Mouse (Mus musculus): Measurements from ENCODE around the gene Xpo1. TPM values are rescaled to one million over a fixed set of nuclear protein-coding genes. Genes with fewer than 3 reads are reported as not detected.

Xpo1 gene
- polyA plus RNA-seq, 1 experiment, result 451 TPM

DNA sequence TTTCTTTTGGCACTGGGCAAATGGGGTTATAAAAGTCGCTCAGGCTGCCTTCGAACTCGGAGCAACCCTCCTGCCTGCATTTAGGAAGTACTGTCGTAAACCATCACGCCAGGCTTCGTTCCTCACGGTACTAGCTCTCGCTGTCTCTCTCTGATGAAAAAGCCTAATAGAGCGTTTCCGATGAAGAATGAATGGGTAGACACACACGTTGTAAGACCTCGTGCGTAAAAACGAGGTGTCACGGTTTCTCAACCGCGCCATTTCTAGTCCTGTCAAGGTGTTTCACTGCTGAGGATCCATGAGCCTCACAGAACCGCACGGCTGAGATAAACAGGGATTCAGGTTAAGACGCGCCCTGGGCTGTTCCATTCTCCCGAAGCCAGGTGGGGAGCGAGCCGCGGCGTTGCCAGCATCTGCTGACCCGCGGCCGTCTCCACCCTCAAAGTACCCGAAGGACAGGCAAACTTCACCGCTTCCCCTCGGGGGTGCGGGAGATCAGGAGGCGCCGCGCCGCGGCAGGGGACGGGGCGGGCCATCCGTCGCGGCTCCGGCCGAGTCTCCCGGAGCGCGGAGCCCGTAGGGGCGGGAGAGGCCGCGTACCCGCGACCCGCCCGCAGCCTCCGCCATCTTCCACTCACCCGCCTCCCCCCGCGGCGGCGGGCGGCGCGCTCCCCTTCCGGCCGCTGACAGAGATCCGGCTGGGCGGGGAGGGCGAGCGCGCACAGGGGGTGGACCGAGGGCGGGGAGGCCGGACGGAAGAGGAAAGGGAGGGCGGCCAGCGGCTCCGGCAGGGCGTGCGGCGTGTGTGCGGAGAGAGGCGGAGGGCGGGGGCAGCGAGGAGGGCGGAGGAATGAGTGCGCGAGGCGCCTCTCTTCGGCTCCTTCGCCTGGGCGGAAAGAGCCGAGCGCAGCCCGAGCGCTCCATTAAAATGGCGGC lies 50.1 kb downstream of the Xpo1 start:
- TF ChIP-seq POLR2A (IDR thresholded peaks at IDR 0.05; ENCODE audit: insufficient read depth, low read length) (peak; percentile 3), CTCF (IDR thresholded peaks at IDR 0.05; ENCODE audit: low read depth, low read length) (no peak)
- peak overlapping the region; percentile 94 for H3K4me3 ChIP-seq (ENCODE audit: low read depth, low read length)
- H3K27ac ChIP-seq (ENCODE audit: insufficient read depth, low read length), result peak overlapping the region; percentile 73
- peaks cover 2% of the 10 kb centered on the region; the same call in 1 of the 2 replicates for H3K36me3 ChIP-seq (ENCODE audit: control insufficient read depth, insufficient read depth, low read length, poor library complexity, severe bottlenecking)
- H3K27me3 ChIP-seq (ENCODE audit: control insufficient read depth, insufficient read depth, low read length, poor library complexity, severe bottlenecking), result no peaks in the 10 kb centered on the region
- peak overlapping the region; percentile 95 for H3K9ac ChIP-seq (ENCODE audit: low read depth, poor library complexity, severe bottlenecking)
- H3K4me1 ChIP-seq (ENCODE audit: control insufficient read depth, insufficient read depth, low read length), result no peaks in the 10 kb centered on the region
- H3K9me3 ChIP-seq (replicated peaks; ENCODE audit: control insufficient read depth, insufficient read depth, low read length, poor library complexity, severe bottlenecking), result no peaks in the 10 kb centered on the region

DNA sequence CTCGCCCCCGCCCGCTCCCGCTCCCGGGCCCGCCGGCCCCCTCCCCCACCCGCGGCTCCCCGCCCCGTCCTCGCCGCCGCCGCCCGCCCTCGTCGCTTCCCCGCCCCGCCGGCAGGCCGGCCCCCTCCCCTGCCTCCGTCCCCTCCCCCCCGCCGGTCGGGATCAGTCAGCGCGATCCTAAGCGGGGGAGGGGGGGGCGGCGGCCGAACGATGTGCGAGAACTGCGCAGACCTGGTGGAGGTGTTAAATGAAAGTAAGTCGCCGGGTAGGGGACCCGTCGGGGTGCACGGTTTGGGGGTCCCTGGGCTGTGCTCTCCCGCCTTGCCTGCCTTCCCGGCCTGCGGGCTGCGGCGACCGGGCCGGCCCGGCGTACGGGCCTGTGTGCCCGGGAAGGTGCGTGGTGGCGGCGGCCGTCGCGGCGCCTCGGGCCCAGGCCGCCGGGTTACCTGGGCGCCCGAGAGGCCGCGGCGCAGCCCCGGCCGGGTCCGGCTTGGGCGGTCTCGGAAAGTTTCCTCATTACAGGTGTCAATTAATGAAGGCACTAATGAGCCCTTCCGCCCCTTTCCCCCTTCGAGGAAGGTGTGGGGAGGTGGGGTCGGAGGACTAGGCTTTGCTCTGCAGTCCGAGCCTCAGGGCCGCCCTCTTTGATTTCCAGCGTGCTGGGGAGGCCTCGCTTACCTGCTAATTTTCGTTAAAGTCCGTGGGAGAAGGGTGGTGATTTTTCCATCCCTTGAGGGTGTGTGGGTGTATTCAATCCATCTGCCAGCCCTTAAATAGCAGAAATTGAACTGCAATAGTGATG lies 51.1 kb downstream of the Xpo1 start, which contains the start of gene Usp34:
TSS of gene Usp34 (plus strand) at position 132 of the 802 bp plus-strand sequence.
- H3K27me3 ChIP-seq (ENCODE audit: control insufficient read depth, insufficient read depth, low read length, poor library complexity, severe bottlenecking), result no peaks in the 10 kb centered on the region
- H3K4me3 ChIP-seq (ENCODE audit: low read depth, low read length), result peak within 1 kb of the TSS; percentile 94
- H3K36me3 ChIP-seq (ENCODE audit: control insufficient read depth, insufficient read depth, low read length, poor library complexity, severe bottlenecking), result peaks cover 2% of the 10 kb centered on the region; the same call in 1 of the 2 replicates
- H3K9ac ChIP-seq (ENCODE audit: low read depth, poor library complexity, severe bottlenecking), result peak within 1 kb of the TSS; percentile 95
- H3K4me1 ChIP-seq (ENCODE audit: control insufficient read depth, insufficient read depth, low read length), result no peaks in the 10 kb centered on the region
- no peaks in the 10 kb centered on the region for H3K9me3 ChIP-seq (replicated peaks; ENCODE audit: control insufficient read depth, insufficient read depth, low read length, poor library complexity, severe bottlenecking)
- TF ChIP-seq CTCF (IDR thresholded peaks at IDR 0.05; ENCODE audit: low read depth, low read length), result no peak
- H3K27ac ChIP-seq (ENCODE audit: insufficient read depth, low read length), result peak within 1 kb of the TSS; percentile 73

DNA sequence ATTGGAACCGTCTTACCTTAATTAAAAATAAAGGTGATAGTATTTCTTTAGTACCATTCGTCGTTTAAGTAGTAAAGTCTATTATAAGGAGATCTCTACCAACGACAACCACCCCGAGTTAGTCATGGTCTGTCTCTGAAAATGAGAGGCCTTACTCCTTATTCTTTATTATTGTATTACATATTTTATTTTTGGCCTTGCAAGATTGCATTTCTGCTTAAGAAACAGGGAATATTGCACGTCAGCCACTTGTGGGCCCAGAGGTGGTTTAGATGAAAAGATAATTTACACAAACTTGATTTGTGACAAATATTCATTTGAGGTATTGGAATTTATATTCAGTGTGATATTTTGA lies 51.7 kb downstream of the Xpo1 start:
- Histone ChIP-seq H3K4me3 (ENCODE audit: low read depth, low read length) (peak overlapping the region; percentile 84), H3K36me3 (ENCODE audit: control insufficient read depth, insufficient read depth, low read length, poor library complexity, severe bottlenecking) (peaks cover 7% of the 10 kb centered on the region), H3K9me3 (replicated peaks; ENCODE audit: control insufficient read depth, insufficient read depth, low read length, poor library complexity, severe bottlenecking) (no peaks in the 10 kb centered on the region), H3K27me3 (ENCODE audit: control insufficient read depth, insufficient read depth, low read length, poor library complexity, severe bottlenecking) (no peaks in the 10 kb centered on the region), H3K9ac (ENCODE audit: low read depth, poor library complexity, severe bottlenecking) (peak overlapping the region; percentile 95), H3K27ac (ENCODE audit: insufficient read depth, low read length) (peak overlapping the region; percentile 69), H3K4me1 (ENCODE audit: control insufficient read depth, insufficient read depth, low read length) (no peaks in the 10 kb centered on the region)
- TF ChIP-seq EP300 (IDR thresholded peaks at IDR 0.05; ENCODE audit: insufficient read depth, low read depth, low read length), result no peak
- TF ChIP-seq CTCF (IDR thresholded peaks at IDR 0.05; ENCODE audit: low read depth, low read length), result no peak
- TF ChIP-seq POLR2A (IDR thresholded peaks at IDR 0.05; ENCODE audit: insufficient read depth, low read length), result no peak

DNA sequence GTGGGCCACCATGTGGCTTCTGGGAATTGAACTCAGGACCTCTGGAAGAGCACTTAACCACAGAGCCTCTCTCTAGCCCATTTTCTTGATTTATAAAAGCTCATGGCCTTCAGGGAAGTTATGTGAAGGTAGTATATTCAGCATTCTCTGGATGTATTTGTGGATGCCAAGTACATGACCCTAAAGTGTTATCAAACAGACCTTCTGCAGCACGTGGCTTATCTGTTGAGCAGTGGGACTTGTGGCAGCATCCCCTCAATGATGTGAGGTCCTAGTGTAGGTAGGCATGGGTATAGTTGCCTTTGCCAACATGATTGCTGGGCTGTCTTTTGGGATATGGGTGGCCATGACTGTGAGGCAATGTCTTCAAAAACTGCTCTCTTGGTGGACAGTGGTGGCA lies 57.7 kb downstream of the Xpo1 start:
- Histone ChIP-seq H3K27me3 (ENCODE audit: control insufficient read depth, insufficient read depth, low read length, poor library complexity, severe bottlenecking) (no peaks in the 10 kb centered on the region), H3K9me3 (replicated peaks; ENCODE audit: control insufficient read depth, insufficient read depth, low read length, poor library complexity, severe bottlenecking) (no peaks in the 10 kb centered on the region), H3K36me3 (ENCODE audit: control insufficient read depth, insufficient read depth, low read length, poor library complexity, severe bottlenecking) (peaks cover 8% of the 10 kb centered on the region), H3K27ac (ENCODE audit: insufficient read depth, low read length) (no peak overlapping the region), H3K4me1 (ENCODE audit: control insufficient read depth, insufficient read depth, low read length) (peaks cover 2% of the 10 kb centered on the region), H3K4me3 (ENCODE audit: low read depth, low read length) (no peak overlapping the region), H3K9ac (ENCODE audit: low read depth, poor library complexity, severe bottlenecking) (no peak overlapping the region)
- TF ChIP-seq CTCF (IDR thresholded peaks at IDR 0.05; ENCODE audit: low read depth, low read length), result no peak
- no peak for TF ChIP-seq EP300 (IDR thresholded peaks at IDR 0.05; ENCODE audit: insufficient read depth, low read depth, low read length)
- no peak for TF ChIP-seq POLR2A (IDR thresholded peaks at IDR 0.05; ENCODE audit: insufficient read depth, low read length)

DNA sequence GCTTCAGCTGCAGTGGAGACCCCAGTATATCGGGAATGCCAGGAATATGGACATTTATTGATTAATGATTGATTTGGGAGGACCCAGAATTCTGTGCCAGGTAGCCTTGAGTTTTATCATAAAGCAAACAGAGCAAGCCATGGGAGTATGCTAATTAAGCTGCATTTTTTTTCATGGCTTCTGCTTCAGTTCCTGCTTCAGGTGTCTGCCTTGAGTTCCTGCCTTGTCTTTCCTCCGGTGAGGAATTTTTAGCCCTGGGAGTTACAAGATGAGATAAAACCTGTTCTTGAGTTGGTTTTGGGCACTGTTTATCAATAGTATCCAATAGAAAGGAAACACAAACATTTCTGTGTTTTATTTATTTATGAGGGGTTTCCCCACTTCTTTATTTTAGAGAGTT lies 73.6 kb downstream of the Xpo1 start:
- Histone ChIP-seq H3K4me3 (ENCODE audit: low read depth, low read length) (no peak overlapping the region), H3K4me1 (ENCODE audit: control insufficient read depth, insufficient read depth, low read length) (no peaks in the 10 kb centered on the region), H3K9ac (ENCODE audit: low read depth, poor library complexity, severe bottlenecking) (no peak overlapping the region), H3K9me3 (replicated peaks; ENCODE audit: control insufficient read depth, insufficient read depth, low read length, poor library complexity, severe bottlenecking) (no peaks in the 10 kb centered on the region), H3K27ac (ENCODE audit: insufficient read depth, low read length) (no peak overlapping the region), H3K36me3 (ENCODE audit: control insufficient read depth, insufficient read depth, low read length, poor library complexity, severe bottlenecking) (peaks cover 3% of the 10 kb centered on the region; the same call in 1 of the 2 replicates), H3K27me3 (ENCODE audit: control insufficient read depth, insufficient read depth, low read length, poor library complexity, severe bottlenecking) (no peaks in the 10 kb centered on the region)
- TF ChIP-seq CTCF (IDR thresholded peaks at IDR 0.05; ENCODE audit: low read depth, low read length) (no peak), EP300 (IDR thresholded peaks at IDR 0.05; ENCODE audit: insufficient read depth, low read depth, low read length) (no peak), POLR2A (IDR thresholded peaks at IDR 0.05; ENCODE audit: insufficient read depth, low read length) (no peak)

GRCm38 (mm10) chr11:23332136-23332535 lies 76.3 kb downstream of the Xpo1 start:
- Histone ChIP-seq H3K9ac (ENCODE audit: low read depth, poor library complexity, severe bottlenecking) (no peak overlapping the region), H3K4me1 (ENCODE audit: control insufficient read depth, insufficient read depth, low read length) (no peaks in the 10 kb centered on the region), H3K9me3 (replicated peaks; ENCODE audit: control insufficient read depth, insufficient read depth, low read length, poor library complexity, severe bottlenecking) (no peaks in the 10 kb centered on the region), H3K4me3 (ENCODE audit: low read depth, low read length) (no peak overlapping the region), H3K36me3 (ENCODE audit: control insufficient read depth, insufficient read depth, low read length, poor library complexity, severe bottlenecking) (peaks cover 9% of the 10 kb centered on the region), H3K27ac (ENCODE audit: insufficient read depth, low read length) (no peak overlapping the region), H3K27me3 (ENCODE audit: control insufficient read depth, insufficient read depth, low read length, poor library complexity, severe bottlenecking) (no peaks in the 10 kb centered on the region)
- TF ChIP-seq EP300 (IDR thresholded peaks at IDR 0.05; ENCODE audit: insufficient read depth, low read depth, low read length) (no peak), CTCF (IDR thresholded peaks at IDR 0.05; ENCODE audit: low read depth, low read length) (no peak), POLR2A (IDR thresholded peaks at IDR 0.05; ENCODE audit: insufficient read depth, low read length) (no peak)
